Mouse (Mus musculus) heart, embryonic 15.5 days (tissue): Measurements from ENCODE around the gene Zfp422. TPM values are rescaled to one million over a fixed set of nuclear protein-coding genes. Genes with fewer than 3 reads are reported as not detected.
A peak's percentile ranks its signal among the peaks of the same experiment; 100 is the strongest.

ENCODE experiments used
- ATAC-seq: fragments of 200-750 bp; cut with Nextera tagmentation; replicated peaks from 2 replicates; pipeline ENCODE4 v1.8.0; 2017; ENCODE audit warnings: low read depth, moderate TSS enrichment; ENCODE audit not compliant: insufficient number of reproducible peaks, insufficient read depth, low FRiP score
- H3K27ac ChIP-seq: fragments of 300-500 bp; sonication (generic); 2 replicates; pipeline ENCODE4 v1.5.1; 2015; ENCODE audit warnings: mild to moderate bottlenecking, inconsistent platforms
- H3K27me3 ChIP-seq: fragments of 300-500 bp; sonication (generic); 2 replicates; pipeline ENCODE4 v1.6.1; 2015; ENCODE audit warnings: inconsistent platforms
- H3K36me3 ChIP-seq: fragments of 300-500 bp; sonication (generic); 2 replicates; pipeline ENCODE4 v1.6.1; 2015; ENCODE audit warnings: mild to moderate bottlenecking, inconsistent platforms
- H3K4me1 ChIP-seq: fragments of 300-500 bp; sonication (generic); replicated peaks from 2 replicates; pipeline ENCODE4 v1.6.1; 2015; ENCODE audit warnings: inconsistent platforms
- H3K4me2 ChIP-seq: fragments of 300-500 bp; sonication (generic); 2 replicates; pipeline ENCODE4 v1.6.1; 2015; ENCODE audit warnings: inconsistent platforms, mild to moderate bottlenecking, moderate library complexity
- H3K4me3 ChIP-seq: fragments of 300-500 bp; sonication (generic); 2 replicates; pipeline ENCODE4 v1.5.1; 2015; ENCODE audit warnings: mild to moderate bottlenecking, inconsistent platforms
- H3K9ac ChIP-seq: fragments of 300-500 bp; sonication (generic); 2 replicates; pipeline ENCODE4 v1.6.1; 2015; ENCODE audit warnings: mild to moderate bottlenecking, inconsistent platforms
- H3K9me3 ChIP-seq: fragments of 300-500 bp; sonication (generic); replicated peaks from 2 replicates; pipeline ENCODE4 v1.6.1; 2016; ENCODE audit warnings: inconsistent platforms
- WGBS: fragments of 180-500 bp; shearing (Covaris S2); methylation state at CpG from one replicate; pipeline ENCODE4 v1.1.7; 2015; ENCODE audit warnings: mixed read lengths; 5-methylcytosine and 5-hydroxymethylcytosine counted together
- polyA plus RNA-seq: library from polyadenylated mRNA; unstranded; fragments of >200 nt; fragmentation: Nextera tagmentation; extraction: Ambion mirVana; gene quantifications from 2 replicates; pipeline ENCODE4 v1.2.1, GENCODE M21; 2015

Zfp422 gene
- polyA plus RNA-seq, 1 experiment from 2014 or later, result 74.8 TPM

- Histone ChIP-seq H3K27me3 (no peaks in the 10 kb centered on the region), H3K4me1 (peaks cover 37% of the 10 kb centered on the region), H3K9ac (no peak overlapping the region), H3K36me3 (no peaks in the 10 kb centered on the region), H3K27ac (no peak overlapping the region), H3K9me3 (no peaks in the 10 kb centered on the region), H3K4me3 (no peak overlapping the region), H3K4me2 (no peak overlapping the region)
- WGBS, result 71% methylated on average over 3 of the region's 3 CpGs
- no peak for ATAC-seq
Measured at GRCm38 (mm10) chr6:116667382-116667781, 38.6 kb upstream of the Zfp422 start.

- H3K4me3 ChIP-seq, result no peak overlapping the region
- no peaks in the 10 kb centered on the region for H3K9me3 ChIP-seq
- no peak overlapping the region for H3K4me2 ChIP-seq
- H3K36me3 ChIP-seq, result no peaks in the 10 kb centered on the region
- WGBS, result 80% methylated on average over 3 of the region's 3 CpGs
- H3K9ac ChIP-seq, result no peak overlapping the region
- ATAC-seq, result no peak
- H3K4me1 ChIP-seq, result peaks cover 34% of the 10 kb centered on the region
- H3K27ac ChIP-seq, result no peak overlapping the region
- no peaks in the 10 kb centered on the region for H3K27me3 ChIP-seq
Measured at GRCm38 (mm10) chr6:116666892-116667291, 38.1 kb upstream of the Zfp422 start.

GRCm38 (mm10) chr6:116666085-116666750, 37.4 kb upstream of the Zfp422 start:
- Histone ChIP-seq H3K36me3 (no peaks in the 10 kb centered on the region), H3K4me3 (no peak overlapping the region), H3K9ac (no peak overlapping the region), H3K9me3 (no peaks in the 10 kb centered on the region), H3K27me3 (no peaks in the 10 kb centered on the region), H3K4me1 (peaks cover 27% of the 10 kb centered on the region), H3K27ac (no peak overlapping the region), H3K4me2 (no peak overlapping the region)
- WGBS, result 86% methylated on average over 12 of the region's 12 CpGs
- no peak for ATAC-seq

- Histone ChIP-seq H3K4me3 (no peak overlapping the region), H3K4me2 (no peak overlapping the region), H3K4me1 (peaks cover 13% of the 10 kb centered on the region; the same call in 1 of the 2 replicates), H3K27me3 (no peaks in the 10 kb centered on the region), H3K36me3 (no peaks in the 10 kb centered on the region), H3K9me3 (no peaks in the 10 kb centered on the region), H3K27ac (no peak overlapping the region), H3K9ac (no peak overlapping the region)
- ATAC-seq, result no peak
- WGBS, result 61% methylated on average over 3 of the region's 3 CpGs
Measured at GRCm38 (mm10) chr6:116664830-116665229, 36.0 kb upstream of the Zfp422 start.

- H3K9me3 ChIP-seq, result no peaks in the 10 kb centered on the region
- H3K4me2 ChIP-seq, result no peak overlapping the region
- H3K27ac ChIP-seq, result no peak overlapping the region
- no peak overlapping the region for H3K9ac ChIP-seq
- ATAC-seq, result 0 out of 2 replicates have a peak, but pooled peaks have one; percentile 22
- peaks cover 13% of the 10 kb centered on the region; the same call in 1 of the 2 replicates for H3K4me1 ChIP-seq
- H3K36me3 ChIP-seq, result no peaks in the 10 kb centered on the region
- WGBS, result 71% methylated on average over 6 of the region's 6 CpGs
- H3K27me3 ChIP-seq, result no peaks in the 10 kb centered on the region
- no peak overlapping the region for H3K4me3 ChIP-seq
Measured at GRCm38 (mm10) chr6:116664031-116664430, 35.2 kb upstream of the Zfp422 start.

- peaks cover 13% of the 10 kb centered on the region; the same call in 1 of the 2 replicates for H3K4me1 ChIP-seq
- no peak overlapping the region for H3K27ac ChIP-seq
- H3K36me3 ChIP-seq, result no peaks in the 10 kb centered on the region
- H3K4me2 ChIP-seq, result no peak overlapping the region
- ATAC-seq, result no peak
- H3K9me3 ChIP-seq, result no peaks in the 10 kb centered on the region
- no peak overlapping the region for H3K4me3 ChIP-seq
- no peak overlapping the region for H3K9ac ChIP-seq
- H3K27me3 ChIP-seq, result no peaks in the 10 kb centered on the region
- WGBS, result 80% methylated on average over 2 of the region's 2 CpGs
Measured at GRCm38 (mm10) chr6:116663364-116663763, 34.6 kb upstream of the Zfp422 start.

DNA sequence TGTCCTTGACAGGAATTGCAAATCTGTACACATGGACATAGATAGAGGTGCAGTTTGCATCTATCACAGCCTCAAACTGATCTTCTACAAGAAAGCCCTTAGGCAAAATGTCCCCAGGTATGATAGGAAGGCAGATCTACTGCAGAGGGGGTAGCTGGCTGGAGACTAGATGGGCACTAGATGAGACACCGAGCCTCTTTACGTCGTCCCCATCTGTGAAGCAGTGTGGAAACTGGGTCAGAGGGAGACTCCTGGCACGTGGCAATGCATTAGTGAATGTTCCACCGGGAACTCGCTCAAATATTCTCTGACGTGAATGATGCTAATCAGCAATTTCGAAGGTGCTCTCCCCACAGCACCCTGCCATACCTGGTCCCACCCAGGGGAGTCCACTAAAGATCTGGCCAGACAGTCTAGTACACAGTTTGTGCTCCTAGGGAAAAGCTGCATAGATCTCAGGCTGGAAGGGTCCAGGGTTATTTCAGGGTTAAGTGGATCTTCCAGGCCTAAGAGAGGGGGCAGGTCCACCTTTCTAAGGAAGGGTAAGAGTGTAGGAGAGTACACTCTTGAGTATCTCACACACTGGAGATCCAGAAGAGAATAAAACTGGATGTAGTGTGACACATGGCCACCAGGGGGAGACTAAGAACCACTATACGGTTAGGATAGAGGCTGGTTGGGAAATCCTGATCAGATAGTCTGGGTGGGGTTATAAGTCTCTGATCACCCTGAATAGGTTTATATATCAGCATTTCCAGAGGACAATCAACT, 25.1 kb upstream of the Zfp422 start:
- Histone ChIP-seq H3K27ac (no peak overlapping the region), H3K4me1 (peaks cover 29% of the 10 kb centered on the region), H3K27me3 (no peaks in the 10 kb centered on the region), H3K9me3 (no peaks in the 10 kb centered on the region), H3K4me3 (no peak overlapping the region), H3K4me2 (no peak overlapping the region), H3K9ac (no peak overlapping the region), H3K36me3 (no peaks in the 10 kb centered on the region)
- ATAC-seq, result no peak
- WGBS, result 50% methylated on average over 9 of the region's 9 CpGs

DNA sequence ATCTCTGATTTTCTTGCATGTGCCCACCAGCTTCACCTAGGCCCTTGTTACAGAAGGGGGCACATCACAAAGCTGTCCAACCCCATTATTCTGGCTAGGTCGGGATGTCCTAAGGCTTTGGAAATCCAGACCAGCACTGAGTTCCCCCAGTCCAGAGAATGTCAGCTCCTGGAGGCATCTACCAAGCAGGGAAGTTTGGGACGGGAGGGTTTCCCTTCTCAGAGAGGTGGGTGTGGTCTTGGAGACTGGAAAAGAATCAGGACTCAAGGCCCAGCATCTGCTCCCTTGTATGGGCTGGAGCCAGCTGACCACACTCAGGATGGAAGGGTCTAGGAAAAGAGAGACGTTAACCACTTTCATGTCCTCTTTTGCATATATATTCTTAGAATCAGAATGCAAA, 24.4 kb upstream of the Zfp422 start:
- 73% methylated on average over 3 of the region's 3 CpGs for WGBS
- Histone ChIP-seq H3K4me3 (no peak overlapping the region), H3K4me1 (peaks cover 29% of the 10 kb centered on the region), H3K4me2 (no peak overlapping the region), H3K9ac (no peak overlapping the region), H3K9me3 (no peaks in the 10 kb centered on the region), H3K36me3 (no peaks in the 10 kb centered on the region), H3K27ac (no peak overlapping the region), H3K27me3 (no peaks in the 10 kb centered on the region)
- ATAC-seq, result no peak

- ATAC-seq, result peak; percentile 58; the same call in 1 of the 2 replicates
- peak overlapping the region; percentile 56 for H3K9ac ChIP-seq
Measured at GRCm38 (mm10) chr6:116651437-116652118, 22.8 kb upstream of the Zfp422 start.

GRCm38 (mm10) chr6:116650406-116650805, 21.6 kb upstream of the Zfp422 start, which contains the start of gene Depp1:
TSS of gene Depp1 (plus strand) at chr6:116650609.
- H3K36me3 ChIP-seq, result no peaks in the 10 kb centered on the region
- 10% methylated on average over 6 of the region's 6 CpGs for WGBS
- peak within 1 kb of the TSS; percentile 56 for H3K9ac ChIP-seq
- peaks cover 36% of the 10 kb centered on the region for H3K4me1 ChIP-seq
- peak within 1 kb of the TSS; percentile 62 for H3K4me2 ChIP-seq
- no peaks in the 10 kb centered on the region for H3K27me3 ChIP-seq
- ATAC-seq, result peak; percentile 50
- H3K27ac ChIP-seq, result peak within 1 kb of the TSS; percentile 85
- no peaks in the 10 kb centered on the region for H3K9me3 ChIP-seq
- peak within 1 kb of the TSS; percentile 48 for H3K4me3 ChIP-seq

More at GRCm38 (mm10) chr6:116651437-116652118, 22.8 kb upstream of the Zfp422 start:
- Histone ChIP-seq H3K4me1 (peaks cover 29% of the 10 kb centered on the region), H3K27ac (peak overlapping the region; percentile 85), H3K4me3 (peak overlapping the region; percentile 48), H3K4me2 (peak overlapping the region; percentile 62), H3K9me3 (no peaks in the 10 kb centered on the region), H3K36me3 (no peaks in the 10 kb centered on the region), H3K27me3 (no peaks in the 10 kb centered on the region)
- WGBS, result 47% methylated on average over 20 of the region's 20 CpGs

GRCm38 (mm10) chr6:116649811-116650210, 21.0 kb upstream of the Zfp422 start:
- ATAC-seq, result no peak
- no peak overlapping the region; the same call in 1 of the 2 replicates for H3K4me2 ChIP-seq
- H3K4me1 ChIP-seq, result peaks cover 41% of the 10 kb centered on the region
- H3K4me3 ChIP-seq, result no peak overlapping the region
- H3K9me3 ChIP-seq, result no peaks in the 10 kb centered on the region
- H3K27me3 ChIP-seq, result no peaks in the 10 kb centered on the region
- no peaks in the 10 kb centered on the region for H3K36me3 ChIP-seq
- WGBS, result 64% methylated on average over 7 of the region's 7 CpGs
- no peak overlapping the region for H3K9ac ChIP-seq
- peak overlapping the region; percentile 85 for H3K27ac ChIP-seq
